In genomic region chr17:47332664-47333063, GRCm38 (mm10) we compare ENCODE assay signal across 8 mouse cellular contexts. TPM values are rescaled to one million over a fixed set of nuclear protein-coding genes. Genes with fewer than 3 reads are reported as not detected.
A peak's percentile ranks its signal among the peaks of the same experiment; 100 is the strongest.
DNase-seq lines count a peak whose midpoint lies in the region; ATAC-seq and TF ChIP-seq lines count a peak whose summit lies in the region.
"Not testable (repeated sequence)": the region's sequence is repeated elsewhere in the genome, so short reads cannot be mapped to it uniquely, and the experiment has no call there.

No protein-coding gene starts in this region.

- TF ChIP-seq CTCF in cerebellum, adult 2 months (IDR thresholded peaks at IDR 0.05; ENCODE audit: borderline replicate concordance, insufficient read depth, low read depth, low read length): 0 out of 2 replicates have a peak, but pooled peaks have one; percentile 20
- TF ChIP-seq CTCF in forebrain, postnatal 0 days (IDR thresholded peaks at IDR 0.05; ENCODE audit: low read depth): peak; percentile 67
- peak; percentile 63 for TF ChIP-seq CTCF in hindbrain, postnatal 0 days (IDR thresholded peaks at IDR 0.05; ENCODE audit: low read depth)

- not testable (repeated sequence) for H3K4me3 ChIP-seq in cerebellum, adult 2 months (replicated peaks; ENCODE audit: insufficient read depth, low read depth, low read length); forebrain, postnatal 0 days (ENCODE audit: low read depth, low read length); hindbrain, postnatal 0 days (ENCODE audit: low read length); liver, embryonic 16.5 days (ENCODE audit: low read depth, low read length); midbrain, embryonic 15.5 days

- H3K36me3 ChIP-seq in forebrain, postnatal 0 days (ENCODE audit: insufficient read depth): peaks cover 44% of the 10 kb centered on the region
- H3K36me3 ChIP-seq in hindbrain, postnatal 0 days (ENCODE audit: insufficient read depth, low read length): peaks cover 39% of the 10 kb centered on the region
- H3K36me3 ChIP-seq in liver, embryonic 16.5 days (ENCODE audit: control insufficient read depth, insufficient read depth): not testable (repeated sequence)
- peaks cover 16% of the 10 kb centered on the region; the same call in 1 of the 2 replicates for H3K36me3 ChIP-seq in midbrain, embryonic 15.5 days (replicated peaks)

- H3K9ac ChIP-seq in forebrain, postnatal 0 days; hindbrain, postnatal 0 days (replicated peaks; ENCODE audit: low read length); liver, embryonic 16.5 days (ENCODE audit: low read depth, low read length); midbrain, embryonic 15.5 days: not testable (repeated sequence)

- not testable (repeated sequence) for H3K9me3 ChIP-seq in forebrain, postnatal 0 days (ENCODE audit: low read length); hindbrain, postnatal 0 days (ENCODE audit: low read length); liver, embryonic 16.5 days (replicated peaks; ENCODE audit: control insufficient read depth, low read length); midbrain, embryonic 15.5 days

- ATAC-seq in forebrain, postnatal 0 days: peak; percentile 70; the same call in 1 of the 2 replicates
- not testable (repeated sequence) for ATAC-seq in hindbrain, postnatal 0 days
- peak; percentile 48 for ATAC-seq in liver, embryonic 16.5 days (ENCODE audit: low read depth)
- 0 out of 2 replicates have a peak, but pooled peaks have one; percentile 15 for ATAC-seq in midbrain, embryonic 15.5 days (replicated peaks)

- H3K4me1 ChIP-seq in cerebellum, adult 2 months (ENCODE audit: control insufficient read depth, insufficient read depth, low read length); forebrain, postnatal 0 days (ENCODE audit: insufficient read depth); hindbrain, postnatal 0 days (ENCODE audit: insufficient read depth, low read length); liver, embryonic 16.5 days (ENCODE audit: control insufficient read depth, low read depth, low read length): not testable (repeated sequence)
- H3K4me1 ChIP-seq in midbrain, embryonic 15.5 days: peaks cover 10% of the 10 kb centered on the region

- 26% methylated on average over 5 of the region's 5 CpGs for WGBS in cerebellum, adult 2 months
- WGBS in forebrain, postnatal 0 days: 17% methylated on average over 5 of the region's 5 CpGs
- 46% methylated on average over 5 of the region's 5 CpGs for WGBS in hindbrain, postnatal 0 days
- 35% methylated on average over 5 of the region's 5 CpGs for WGBS in liver, embryonic 16.5 days (ENCODE audit: insufficient replicate concordance)
- 42% methylated on average over 5 of the region's 5 CpGs for WGBS in midbrain, embryonic 15.5 days

- not testable (repeated sequence) for TF ChIP-seq POLR2A in cerebellum, adult 2 months (IDR thresholded peaks at IDR 0.05; ENCODE audit: borderline replicate concordance, insufficient read depth, low read length)

- peak; percentile 33 for DNase-seq in MN1 (ENCODE audit: low spot score)
- peak in 1 of 2 experiments; percentile 9 for DNase-seq in cerebellum, adult 2 months
- peak; percentile 48 for DNase-seq in forebrain, postnatal 0 days
- peak; percentile 32 for DNase-seq in hindbrain, postnatal 0 days (ENCODE audit: low spot score)
- DNase-seq in layer of hippocampus, adult 11-12 months (ENCODE audit: low spot score): peak; percentile 33
- peak; percentile 11 to 34 for DNase-seq in thymus, postnatal 36 days

- H3K4me2 ChIP-seq in forebrain, postnatal 0 days (ENCODE audit: low read depth); hindbrain, postnatal 0 days (ENCODE audit: low read depth, low read length); midbrain, embryonic 15.5 days: not testable (repeated sequence)
- H3K4me2 ChIP-seq in liver, embryonic 16.5 days (ENCODE audit: low read depth, low read length): peak overlapping the region; percentile 38

- H3K27me3 ChIP-seq in cerebellum, adult 2 months (ENCODE audit: control insufficient read depth, insufficient read depth, low read length); forebrain, postnatal 0 days (ENCODE audit: insufficient read depth, low read length); hindbrain, postnatal 0 days (ENCODE audit: insufficient read depth, low read length); liver, embryonic 16.5 days (ENCODE audit: control insufficient read depth, insufficient read depth, low read depth, low read length); midbrain, embryonic 15.5 days (replicated peaks): not testable (repeated sequence)

- H3K27ac ChIP-seq in cerebellum, adult 2 months (ENCODE audit: insufficient read depth, low read length); forebrain, postnatal 0 days (ENCODE audit: low read depth, low read length); hindbrain, postnatal 0 days; liver, embryonic 16.5 days (ENCODE audit: low read length); midbrain, embryonic 15.5 days: not testable (repeated sequence)

RNA-seq across cellular contexts. Expression of gene Mrps10, which starts 36.0 kb away (rescaled TPM):
- 58.8 and 63.7 TPM in 2 replicates for polyA plus RNA-seq in cerebellum, adult 2 months (2012; rRNA removed)
- 28.6 and 42.4 TPM in 2 replicates for total RNA-seq in forebrain, postnatal 0 days (2014; rRNA removed)
- polyA plus RNA-seq in forebrain, postnatal 0 days (2015; fragmentation: Nextera tagmentation; extraction: Ambion mirVana): 75.0 and 83.5 TPM in 2 replicates
- total RNA-seq in hindbrain, postnatal 0 days (2014; rRNA removed): 26.6 and 32.9 TPM in 2 replicates
- 76.9 and 84.9 TPM in 2 replicates for polyA plus RNA-seq in hindbrain, postnatal 0 days (2015; fragmentation: Nextera tagmentation; extraction: Ambion mirVana)
- polyA plus RNA-seq in liver, embryonic 16.5 days (2015; fragmentation: Nextera tagmentation; extraction: Ambion mirVana): 31.7 and 34.3 TPM in 2 replicates
- polyA plus RNA-seq in midbrain, embryonic 15.5 days (2015; fragmentation: Nextera tagmentation; extraction: Ambion mirVana): 73.1 and 73.2 TPM in 2 replicates

RNA-seq across cellular contexts. Expression of gene Guca1b, which starts 52.5 kb away (rescaled TPM):
- 1.9 and 2.0 TPM in 2 replicates for polyA plus RNA-seq in cerebellum, adult 2 months (2012; rRNA removed)
- total RNA-seq in forebrain, postnatal 0 days (2014; rRNA removed): 0.15 and 0.33 TPM in 2 replicates
- 0.18 TPM in 1 of 2 replicates, not detected in the other for polyA plus RNA-seq in forebrain, postnatal 0 days (2015; fragmentation: Nextera tagmentation; extraction: Ambion mirVana)
- not detected in 2 replicates for total RNA-seq in hindbrain, postnatal 0 days (2014; rRNA removed)
- 0.14 and 0.42 TPM in 2 replicates for polyA plus RNA-seq in hindbrain, postnatal 0 days (2015; fragmentation: Nextera tagmentation; extraction: Ambion mirVana)
- 0.14 and 0.39 TPM in 2 replicates for polyA plus RNA-seq in liver, embryonic 16.5 days (2015; fragmentation: Nextera tagmentation; extraction: Ambion mirVana)
- 0.30 and 0.57 TPM in 2 replicates for polyA plus RNA-seq in midbrain, embryonic 15.5 days (2015; fragmentation: Nextera tagmentation; extraction: Ambion mirVana)
